Mouse (Mus musculus) left cerebral cortex, postnatal 36 days (tissue): ENCODE data around the gene Coq10b. TPM values are rescaled to one million over a fixed set of nuclear protein-coding genes. Genes with fewer than 3 reads are reported as not detected.
"Not testable (repeated sequence)": the region's sequence is repeated elsewhere in the genome, so short reads cannot be mapped to it uniquely, and the experiment has no call there.

Experiments
- DNase-seq, 2 experiments: peaks; one replicate each; pipeline ENCODE4 v3.0.0; 2021 to 2022; ENCODE audit warnings: low spot score in 2 of 2, mixed read lengths in 1 of 2
- intact Hi-C: fragments of 180-260 bp; cut with DNase I; formaldehyde crosslinking; loops from one replicate; pipeline ENCODE4 v1.15.1; 2025
- total RNA-seq, 2 experiments: library from RNA; stranded (reverse); gene quantifications; 2 replicates each; pipeline ENCODE4 v1.2.3; 2021

The Coq10b gene
- total RNA-seq, 2 experiments from 2014 or later: 31.8 to 36.1 TPM

DNA sequence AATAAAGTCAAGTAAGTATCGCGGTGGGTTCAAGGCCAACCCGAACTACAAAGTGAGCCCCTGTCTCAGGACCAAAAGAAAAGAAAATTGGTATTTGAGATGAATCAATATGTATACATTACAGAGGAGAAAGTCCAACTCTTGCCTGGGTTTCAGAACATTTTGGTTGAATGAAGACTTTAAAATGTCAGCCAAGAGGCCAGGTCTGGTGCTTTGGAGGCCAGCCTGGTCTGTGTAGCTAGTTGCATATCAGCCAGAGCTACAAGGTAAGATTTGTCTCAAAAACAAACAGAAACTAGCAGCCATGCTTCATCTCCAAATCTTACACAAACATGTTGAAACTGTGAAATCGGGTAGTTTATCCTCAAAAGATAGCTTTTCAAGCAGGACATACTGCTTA is 1.0 kb downstream of the Coq10b start:
- intact Hi-C loops: no loop called here
- DNase-seq: no peak

- intact Hi-C loops: no loop called here
These were observed 2.9 kb downstream of the Coq10b start for GRCm38 (mm10) chr1:55055322-55056115.

DNA sequence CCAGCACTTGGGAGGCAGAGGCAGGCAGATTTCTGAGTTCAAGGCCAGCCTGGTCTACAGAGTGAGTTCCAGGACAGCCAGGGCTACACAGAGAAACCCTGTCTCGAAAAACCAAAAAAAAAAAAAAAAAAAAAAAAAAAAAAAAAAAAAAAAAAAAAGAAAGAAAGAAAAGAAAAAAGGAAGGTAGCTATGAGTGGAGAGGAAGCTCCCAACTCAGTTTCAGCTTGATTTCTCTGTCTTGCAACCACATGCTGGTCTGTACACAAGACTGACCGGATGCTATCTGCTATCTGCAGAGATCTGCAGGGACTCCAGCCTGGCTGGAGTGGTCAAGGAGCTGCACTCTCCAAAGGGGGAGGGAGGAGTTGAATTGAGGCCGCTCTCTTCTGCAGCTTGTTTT is 5.8 kb downstream of the Coq10b start:
- DNase-seq, intact Hi-C loops: not testable (repeated sequence)

More at GRCm38 (mm10) chr1:55055322-55056115, 2.9 kb downstream of the Coq10b start:
- DNase-seq: no peak

DNA sequence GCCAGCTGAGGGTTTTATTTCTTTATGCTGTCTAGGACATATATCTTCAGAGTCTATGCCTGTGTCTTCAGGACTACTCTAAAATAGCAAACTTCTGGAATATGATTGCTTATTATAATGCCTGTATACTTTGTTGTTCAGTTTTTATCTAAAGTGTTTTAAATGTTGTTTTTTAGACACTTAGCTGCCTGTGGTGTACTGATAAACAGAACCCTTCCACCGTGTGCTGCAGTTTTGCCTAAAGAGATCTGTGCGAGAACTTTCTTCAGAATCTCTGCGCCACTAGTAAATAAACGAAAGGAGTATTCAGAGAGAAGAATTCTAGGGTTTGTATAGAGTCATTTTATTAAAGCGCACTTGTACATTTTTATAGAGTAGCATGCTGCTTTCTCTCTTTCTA is 8.5 kb downstream of the Coq10b start:
- intact Hi-C loops: no loop called here
- no peak for DNase-seq

GRCm38 (mm10) chr1:55061772-55062171 is 9.2 kb downstream of the Coq10b start:
- intact Hi-C loops: no loop called here
- no peak for DNase-seq

DNA sequence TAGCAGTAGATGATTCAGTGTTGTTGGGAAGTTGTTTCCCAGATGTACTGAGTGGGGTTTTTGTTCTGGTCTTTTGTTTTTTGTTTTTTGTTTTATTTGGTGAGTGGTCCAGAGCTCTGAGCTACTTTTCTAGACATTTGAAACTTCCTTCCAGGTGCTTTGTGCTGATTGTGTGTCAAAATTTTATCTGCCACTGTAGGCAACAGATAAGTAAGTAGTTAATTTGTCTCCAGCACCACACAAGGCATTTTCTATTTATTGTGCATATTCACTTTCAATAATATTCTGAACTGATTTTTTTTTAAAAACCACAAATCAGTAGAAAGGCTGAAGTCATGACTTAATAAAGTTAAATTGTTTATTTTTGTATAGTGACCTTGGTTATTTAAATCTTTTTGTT is 19.8 kb downstream of the Coq10b start:
- DNase-seq, intact Hi-C loops: not testable (repeated sequence)

GRCm38 (mm10) chr1:55074757-55075156 is 22.2 kb downstream of the Coq10b start:
- no peak for DNase-seq
- intact Hi-C loops: no loop called here

- intact Hi-C loops: no loop called here
- no peak for DNase-seq
These were observed 23.3 kb downstream of the Coq10b start for GRCm38 (mm10) chr1:55075652-55076394.

GRCm38 (mm10) chr1:55076395-55076743 is 23.8 kb downstream of the Coq10b start:
- intact Hi-C loops: no loop called here
- DNase-seq: no peak

GRCm38 (mm10) chr1:55076849-55077516 is 24.4 kb downstream of the Coq10b start:
- intact Hi-C loops: no loop called here
- DNase-seq: no peak

DNA sequence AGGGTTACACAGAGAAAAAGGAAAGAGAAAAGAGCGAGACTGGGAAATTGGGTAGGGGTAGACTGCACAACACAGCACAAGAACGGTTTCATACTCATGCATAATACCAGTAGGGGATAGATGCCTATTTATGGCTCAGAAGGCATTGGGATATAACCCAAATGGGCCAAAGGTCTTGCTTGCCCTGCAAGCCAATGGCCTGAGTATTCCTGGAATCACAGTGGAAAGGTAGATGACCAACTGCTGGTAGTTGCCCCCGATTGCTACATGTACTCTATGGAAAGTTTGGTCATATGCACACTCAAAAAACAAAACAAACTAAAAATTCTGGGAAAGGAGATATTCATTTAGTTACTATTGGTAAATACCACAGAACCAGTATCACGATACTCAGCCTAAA is 27.1 kb downstream of the Coq10b start:
- no peak for DNase-seq
- intact Hi-C loops: loop anchor here (5.0 kb wide), 1 partner anchor 72 kb away; no protein-coding TSS in a partner anchor

DNA sequence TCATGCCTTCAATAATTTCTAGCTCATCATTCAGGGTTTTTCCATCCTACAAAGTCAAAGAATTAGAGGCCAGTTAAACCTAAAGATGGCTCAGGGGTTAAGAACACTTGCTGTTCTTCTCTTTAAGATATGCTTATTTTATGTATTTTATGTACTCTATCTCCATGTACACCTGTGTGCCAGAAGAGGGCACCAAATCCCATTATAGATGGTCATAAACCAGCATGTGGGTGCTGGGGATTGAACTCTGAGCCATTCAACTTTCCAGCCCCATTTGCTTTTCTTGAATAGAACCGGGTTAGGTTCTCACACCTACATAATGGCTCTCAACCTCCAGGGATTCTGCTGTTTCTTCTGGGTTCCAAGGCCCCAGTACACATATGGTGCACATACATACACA is 29.5 kb downstream of the Coq10b start:
- intact Hi-C loops: loop anchor here (5.0 kb wide), 1 partner anchor 75 kb away; no protein-coding TSS in a partner anchor
- no peak for DNase-seq

DNA sequence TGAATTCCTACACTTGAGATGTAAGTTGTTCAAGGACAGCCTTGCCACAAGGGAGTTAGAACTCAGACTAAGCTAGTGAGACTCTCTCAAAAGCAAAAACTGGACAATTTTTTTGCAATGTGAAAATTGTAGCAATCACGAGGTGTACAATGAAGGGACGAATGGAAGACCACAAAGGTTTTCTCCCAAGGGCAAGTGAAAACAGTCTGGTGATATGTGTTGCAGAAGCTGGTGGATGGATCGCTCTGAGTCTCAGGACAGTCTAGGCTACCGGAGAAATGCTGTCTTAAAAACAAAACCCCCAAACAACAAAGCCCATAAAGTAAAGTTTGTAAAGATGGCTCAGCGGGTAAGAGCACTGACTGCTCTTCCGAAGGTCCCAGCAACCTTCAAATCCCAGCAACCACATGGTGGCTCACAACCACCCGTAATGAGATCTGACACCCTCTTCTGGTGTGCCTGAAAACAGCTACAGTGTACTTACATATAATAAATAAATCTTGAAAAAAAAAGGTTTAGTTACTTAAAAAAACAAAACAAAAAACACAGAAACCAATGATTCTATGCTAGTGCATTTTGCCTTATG is 33.3 kb downstream of the Coq10b start:
- no peak for DNase-seq
- intact Hi-C loops: loop anchor here (5.0 kb wide), 1 partner anchor 151 kb away; the partner anchor contains the start of gene Mars2

GRCm38 (mm10) chr1:55086868-55087400 is 34.4 kb downstream of the Coq10b start:
- DNase-seq: peak in 1 of 2 experiments; percentile 8
- intact Hi-C loops: loop anchor here (1.0 to 5.0 kb wide), 2 partner anchors 44 to 150 kb away; partner anchors contain the start of genes Mars2 and Mob4

GRCm38 (mm10) chr1:55087401-55087904 is 34.9 kb downstream of the Coq10b start:
- intact Hi-C loops: loop anchor here (1.0 to 5.0 kb wide), 2 partner anchors 44 to 150 kb away; partner anchors contain the start of genes Mars2 and Mob4
- no peak for DNase-seq

DNA sequence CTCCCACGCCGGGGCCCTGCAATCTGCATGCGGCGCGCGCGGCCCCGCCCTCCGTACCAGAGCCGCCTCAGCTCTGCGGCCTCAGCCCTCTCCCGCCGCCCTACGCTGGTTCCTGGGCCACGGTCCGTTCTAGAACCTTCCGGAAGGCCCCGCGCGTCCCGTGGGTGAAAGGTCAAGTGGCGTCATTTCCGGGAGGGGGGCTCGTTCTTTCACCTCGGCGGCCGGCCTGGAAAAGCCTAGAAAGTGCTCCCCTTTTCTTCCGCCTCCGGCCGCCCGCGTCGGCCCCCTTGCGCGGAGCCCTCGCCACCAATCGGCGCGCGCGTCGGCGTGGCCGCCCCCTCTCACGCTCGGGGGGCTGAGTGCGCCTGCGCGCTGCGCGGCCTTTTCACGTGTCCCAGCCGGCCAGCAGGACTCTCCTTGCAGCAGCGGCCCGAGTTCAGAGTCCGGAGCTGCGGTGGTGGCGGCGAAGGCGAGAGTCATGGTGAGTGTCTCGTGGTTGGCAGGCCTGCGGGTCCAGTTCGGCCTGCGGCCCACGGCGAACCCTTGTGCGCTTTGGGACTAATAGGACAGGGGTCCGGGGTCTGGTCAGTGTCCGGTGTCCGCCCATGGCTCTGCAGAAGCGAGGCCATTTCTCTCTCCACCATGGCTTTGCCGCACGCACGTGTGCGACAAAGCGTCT is 35.5 kb downstream of the Coq10b start, which contains the start of the genes Hspe1 and Hspd1:
Hspe1 (plus strand) TSS at position 201 of the 679 bp plus-strand sequence.
Hspd1 (minus strand) TSS at position 312 of the 679 bp plus-strand sequence.
- DNase-seq: peak; percentile 98
- intact Hi-C loops: loop anchor here (1.0 to 5.0 kb wide), 3 partner anchors 43 to 149 kb away; partner anchors contain the start of genes Mars2, Mob4 and Sf3b1

GRCm38 (mm10) chr1:55088611-55089497 is 36.3 kb downstream of the Coq10b start:
- intact Hi-C loops: loop anchor here (1.0 to 5.0 kb wide), 2 partner anchors 62 to 148 kb away; partner anchors contain the start of genes Mars2 and Sf3b1
- no peak for DNase-seq
